Mouse (Mus musculus): ENCODE data around the gene Cltb. TPM values are rescaled to one million over a fixed set of nuclear protein-coding genes. Genes with fewer than 3 reads are reported as not detected.

The Cltb gene
- polyA plus RNA-seq, 1 experiment from 2014 or later: 226 TPM

GRCm38 (mm10) chr13:54610613-54610971 is 552 bp downstream of the Cltb start:
- Histone ChIP-seq H3K36me3 (0 out of 2 replicates have a peak, but pooled peaks cover 5% of the 10 kb centered on the region), H3K4me2 (peak overlapping the region; percentile 85), H3K9ac (peak overlapping the region; percentile 91), H3K27ac (replicated peaks) (peak overlapping the region; percentile 88), H3K27me3 (no peaks in the 10 kb centered on the region), H3K4me1 (replicated peaks) (peaks cover 33% of the 10 kb centered on the region), H3K4me3 (peak overlapping the region; percentile 81), H3K9me3 (no peaks in the 10 kb centered on the region)
- WGBS: 5% methylated on average over 13 of the region's 13 CpGs
- ATAC-seq (ENCODE audit: low FRiP score, low read depth): peak; percentile 19; the same call in 1 of the 2 replicates

GRCm38 (mm10) chr13:54609301-54609700 is 1.8 kb downstream of the Cltb start:
- ATAC-seq (ENCODE audit: low FRiP score, low read depth): no peak
- Histone ChIP-seq H3K4me2 (peak overlapping the region; percentile 85), H3K9ac (peak overlapping the region; percentile 23; the same call in 1 of the 2 replicates), H3K4me1 (replicated peaks) (peaks cover 33% of the 10 kb centered on the region), H3K27me3 (no peaks in the 10 kb centered on the region), H3K9me3 (no peaks in the 10 kb centered on the region), H3K4me3 (peak overlapping the region; percentile 81), H3K27ac (replicated peaks) (no peak overlapping the region), H3K36me3 (0 out of 2 replicates have a peak, but pooled peaks cover 5% of the 10 kb centered on the region)
- WGBS: 20% methylated on average over 1 of the region's 1 CpGs

DNA sequence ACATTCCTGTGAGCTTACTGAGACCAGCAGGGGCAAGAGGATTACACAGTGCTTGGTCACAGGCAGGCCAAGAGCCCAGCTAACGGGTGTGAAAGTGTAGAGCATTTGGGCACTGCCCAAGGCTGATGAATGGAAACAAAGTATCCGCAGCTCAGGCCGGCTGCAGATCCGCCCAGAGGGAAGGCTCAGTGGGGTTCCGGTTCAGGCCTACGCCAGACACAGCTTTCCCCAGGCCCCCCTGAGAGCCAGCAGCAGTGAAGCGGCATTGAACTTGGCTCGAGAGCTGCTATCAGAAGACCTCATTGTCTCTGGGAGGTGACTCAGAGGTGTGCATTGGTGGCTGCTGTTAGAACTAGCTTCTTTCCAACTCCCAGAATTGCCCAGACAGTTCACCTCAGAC is 2.5 kb downstream of the Cltb start:
- Histone ChIP-seq H3K4me2 (peak overlapping the region; percentile 85), H3K36me3 (0 out of 2 replicates have a peak, but pooled peaks cover 9% of the 10 kb centered on the region), H3K9me3 (no peaks in the 10 kb centered on the region), H3K4me1 (replicated peaks) (peaks cover 33% of the 10 kb centered on the region), H3K4me3 (peak overlapping the region; percentile 81), H3K9ac (peak overlapping the region; percentile 23; the same call in 1 of the 2 replicates), H3K27ac (replicated peaks) (no peak overlapping the region), H3K27me3 (no peaks in the 10 kb centered on the region)
- WGBS: 9% methylated on average over 8 of the region's 8 CpGs
- ATAC-seq (ENCODE audit: low FRiP score, low read depth): no peak

- peak overlapping the region; percentile 85 for H3K4me2 ChIP-seq
- no peak overlapping the region for H3K4me3 ChIP-seq
- 0 out of 2 replicates have a peak, but pooled peaks cover 9% of the 10 kb centered on the region for H3K36me3 ChIP-seq
- WGBS: 58% methylated on average over 3 of the region's 3 CpGs
- ATAC-seq (ENCODE audit: low FRiP score, low read depth): no peak
- H3K9ac ChIP-seq: 0 out of 2 replicates have a peak overlapping the region, but pooled peaks have one; percentile 23
- H3K27ac ChIP-seq (replicated peaks): no peak overlapping the region
- no peaks in the 10 kb centered on the region for H3K27me3 ChIP-seq
- peaks cover 33% of the 10 kb centered on the region for H3K4me1 ChIP-seq (replicated peaks)
- H3K9me3 ChIP-seq: no peaks in the 10 kb centered on the region
Measured at GRCm38 (mm10) chr13:54608002-54608401, 3.1 kb downstream of the Cltb start.

GRCm38 (mm10) chr13:54607204-54607603 is 3.9 kb downstream of the Cltb start:
- peaks cover 33% of the 10 kb centered on the region for H3K4me1 ChIP-seq (replicated peaks)
- H3K4me3 ChIP-seq: no peak overlapping the region
- H3K4me2 ChIP-seq: no peak overlapping the region
- H3K9ac ChIP-seq: no peak overlapping the region
- H3K36me3 ChIP-seq: 0 out of 2 replicates have a peak, but pooled peaks cover 9% of the 10 kb centered on the region
- no peaks in the 10 kb centered on the region for H3K9me3 ChIP-seq
- no peak for ATAC-seq (ENCODE audit: low FRiP score, low read depth)
- no peaks in the 10 kb centered on the region for H3K27me3 ChIP-seq
- H3K27ac ChIP-seq (replicated peaks): no peak overlapping the region
- WGBS: 77% methylated on average over 5 of the region's 5 CpGs

- no peak for ATAC-seq (ENCODE audit: low FRiP score, low read depth)
Measured at GRCm38 (mm10) chr13:54605426-54605825, 5.7 kb downstream of the Cltb start.

GRCm38 (mm10) chr13:54604221-54604620 is 6.9 kb downstream of the Cltb start:
- Histone ChIP-seq H3K9me3 (no peaks in the 10 kb centered on the region), H3K4me1 (replicated peaks) (peaks cover 13% of the 10 kb centered on the region), H3K27ac (replicated peaks) (no peak overlapping the region), H3K27me3 (no peaks in the 10 kb centered on the region), H3K9ac (no peak overlapping the region), H3K36me3 (peaks cover 26% of the 10 kb centered on the region), H3K4me2 (no peak overlapping the region), H3K4me3 (no peak overlapping the region)
- ATAC-seq (ENCODE audit: low FRiP score, low read depth): no peak
- 53% methylated on average over 4 of the region's 4 CpGs for WGBS

More at GRCm38 (mm10) chr13:54605426-54605825, 5.7 kb downstream of the Cltb start:
- Histone ChIP-seq H3K9me3 (no peaks in the 10 kb centered on the region), H3K4me3 (no peak overlapping the region), H3K36me3 (0 out of 2 replicates have a peak, but pooled peaks cover 19% of the 10 kb centered on the region), H3K27me3 (no peaks in the 10 kb centered on the region), H3K4me2 (no peak overlapping the region), H3K4me1 (replicated peaks) (peaks cover 25% of the 10 kb centered on the region), H3K27ac (replicated peaks) (no peak overlapping the region), H3K9ac (no peak overlapping the region)
- WGBS: 79% methylated on average over 5 of the region's 5 CpGs

DNA sequence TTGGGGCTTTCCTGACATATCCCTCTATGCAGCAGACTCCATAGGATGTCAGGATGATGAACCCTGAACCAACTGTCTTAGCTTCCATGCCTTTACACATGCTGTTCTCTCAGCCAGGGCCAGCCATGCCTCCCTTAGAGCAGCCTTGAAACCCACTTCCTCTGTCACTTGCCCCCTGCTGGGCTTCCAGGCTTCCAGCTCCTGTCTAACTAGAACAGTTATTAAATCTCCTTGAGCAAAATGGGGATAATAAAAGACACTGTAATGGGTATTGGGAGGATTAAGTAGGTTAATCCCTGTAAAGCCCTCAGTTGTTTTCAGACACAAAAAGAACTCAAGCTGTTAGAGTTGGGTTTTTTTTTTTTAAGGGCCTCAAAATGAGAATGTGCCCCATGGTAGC is 7.6 kb downstream of the Cltb start:
- Histone ChIP-seq H3K9me3 (no peaks in the 10 kb centered on the region), H3K27ac (replicated peaks) (no peak overlapping the region), H3K27me3 (no peaks in the 10 kb centered on the region), H3K36me3 (peaks cover 33% of the 10 kb centered on the region), H3K9ac (no peak overlapping the region), H3K4me2 (no peak overlapping the region), H3K4me1 (replicated peaks) (peaks cover 6% of the 10 kb centered on the region), H3K4me3 (no peak overlapping the region)
- ATAC-seq (ENCODE audit: low FRiP score, low read depth): no peak

- H3K27ac ChIP-seq (replicated peaks): no peak overlapping the region
- no peak for ATAC-seq (ENCODE audit: low FRiP score, low read depth)
- 62% methylated on average over 3 of the region's 3 CpGs for WGBS
Measured at GRCm38 (mm10) chr13:54602639-54603111, 8.5 kb downstream of the Cltb start.

DNA sequence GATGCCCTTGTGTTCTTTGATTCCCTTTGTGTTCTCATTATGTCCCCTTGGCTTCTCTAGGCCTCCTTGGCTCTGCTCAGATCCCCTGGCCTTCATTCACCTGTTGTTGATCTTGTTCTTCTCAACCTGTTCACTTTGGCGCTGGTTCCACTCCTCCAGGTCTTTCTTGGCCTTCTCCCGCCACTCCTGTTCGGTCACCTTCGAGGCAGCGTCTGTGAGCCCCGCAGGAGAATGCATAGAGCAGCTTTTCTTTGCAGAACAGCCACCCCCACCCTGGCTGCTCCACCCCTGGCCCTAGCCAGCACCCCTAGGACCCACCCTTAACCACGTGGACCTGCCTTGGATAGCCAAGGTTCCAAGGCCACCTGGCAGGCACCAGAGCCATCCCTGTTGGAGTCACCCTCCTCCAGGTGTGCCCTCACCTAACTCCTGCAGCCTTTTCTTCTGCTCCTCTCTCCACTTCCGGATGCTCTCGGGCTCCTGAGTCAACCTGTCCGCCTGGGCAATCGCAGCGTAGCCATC is 12.5 kb downstream of the Cltb start:
- Histone ChIP-seq H3K9me3 (no peaks in the 10 kb centered on the region), H3K27me3 (no peaks in the 10 kb centered on the region), H3K36me3 (peaks cover 45% of the 10 kb centered on the region), H3K4me1 (replicated peaks) (0 out of 2 replicates have a peak, but pooled peaks cover 9% of the 10 kb centered on the region), H3K9ac (no peak overlapping the region), H3K4me3 (no peak overlapping the region), H3K4me2 (no peak overlapping the region), H3K27ac (replicated peaks) (no peak overlapping the region)
- ATAC-seq (ENCODE audit: low FRiP score, low read depth): no peak
- 90% methylated on average over 12 of the region's 12 CpGs for WGBS

More at GRCm38 (mm10) chr13:54602639-54603111, 8.5 kb downstream of the Cltb start:
- Histone ChIP-seq H3K4me2 (no peak overlapping the region), H3K27me3 (no peaks in the 10 kb centered on the region), H3K36me3 (peaks cover 40% of the 10 kb centered on the region), H3K9me3 (no peaks in the 10 kb centered on the region), H3K4me3 (no peak overlapping the region), H3K4me1 (replicated peaks) (no peaks in the 10 kb centered on the region), H3K9ac (no peak overlapping the region)

GRCm38 (mm10) chr13:54596870-54597269 is 14.3 kb downstream of the Cltb start:
- ATAC-seq (ENCODE audit: low FRiP score, low read depth): no peak
- H3K36me3 ChIP-seq: peaks cover 45% of the 10 kb centered on the region

DNA sequence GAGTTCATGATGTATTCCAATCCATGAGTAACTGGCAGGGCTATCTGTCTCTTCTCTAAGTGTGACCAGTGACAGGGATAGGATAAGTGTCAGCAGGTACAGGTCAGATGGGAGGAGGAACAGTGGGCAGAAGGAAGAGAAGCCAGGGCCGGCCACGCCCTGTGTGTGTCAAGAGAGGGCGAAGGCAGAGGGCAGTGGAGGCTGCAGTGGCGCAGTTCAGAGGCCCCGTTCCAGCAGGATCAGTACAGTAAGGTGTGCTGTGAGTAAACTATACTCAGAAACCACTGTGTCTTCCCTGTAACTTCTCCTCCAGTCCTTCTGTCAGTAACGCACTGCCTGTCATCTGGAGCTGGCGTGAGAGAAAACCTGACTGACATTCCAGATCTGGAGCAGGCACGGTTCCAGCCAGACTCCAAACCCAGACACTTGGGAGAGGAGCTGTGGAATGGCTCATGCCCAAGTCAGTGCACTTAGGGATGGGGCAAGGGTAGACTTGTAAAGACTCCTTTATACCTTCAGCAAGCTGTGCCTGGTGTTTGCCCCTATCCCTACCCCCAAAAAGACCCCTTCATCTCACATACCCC is 14.9 kb downstream of the Cltb start:
- H3K4me3 ChIP-seq: no peak overlapping the region
- no peak overlapping the region for H3K27ac ChIP-seq (replicated peaks)
- no peaks in the 10 kb centered on the region for H3K9me3 ChIP-seq
- 79% methylated on average over 8 of the region's 8 CpGs for WGBS
- peaks cover 25% of the 10 kb centered on the region for H3K4me1 ChIP-seq (replicated peaks)
- H3K36me3 ChIP-seq: peaks cover 40% of the 10 kb centered on the region
- peak; percentile 23; the same call in 1 of the 2 replicates for ATAC-seq (ENCODE audit: low FRiP score, low read depth)
- no peaks in the 10 kb centered on the region for H3K27me3 ChIP-seq
- H3K9ac ChIP-seq: no peak overlapping the region
- H3K4me2 ChIP-seq: no peak overlapping the region

More at GRCm38 (mm10) chr13:54596870-54597269, 14.3 kb downstream of the Cltb start:
- no peak overlapping the region for H3K4me3 ChIP-seq
- no peak overlapping the region for H3K4me2 ChIP-seq
- H3K9ac ChIP-seq: no peak overlapping the region
- no peaks in the 10 kb centered on the region for H3K9me3 ChIP-seq
- no peak overlapping the region for H3K27ac ChIP-seq (replicated peaks)
- no peaks in the 10 kb centered on the region for H3K27me3 ChIP-seq
- WGBS: 60% methylated on average over 5 of the region's 5 CpGs
- peaks cover 18% of the 10 kb centered on the region for H3K4me1 ChIP-seq (replicated peaks)

Measured in hindbrain, embryonic 15.5 days (tissue).